Mouse (Mus musculus): ENCODE measurements around the gene Sept1. TPM values are rescaled to one million over a fixed set of nuclear protein-coding genes. Genes with fewer than 3 reads are reported as not detected.

The Sept1 gene
- polyA plus RNA-seq (2015; fragmentation: Nextera tagmentation; extraction: Ambion mirVana): 22.8 and 33.9 TPM in 2 replicates

DNA sequence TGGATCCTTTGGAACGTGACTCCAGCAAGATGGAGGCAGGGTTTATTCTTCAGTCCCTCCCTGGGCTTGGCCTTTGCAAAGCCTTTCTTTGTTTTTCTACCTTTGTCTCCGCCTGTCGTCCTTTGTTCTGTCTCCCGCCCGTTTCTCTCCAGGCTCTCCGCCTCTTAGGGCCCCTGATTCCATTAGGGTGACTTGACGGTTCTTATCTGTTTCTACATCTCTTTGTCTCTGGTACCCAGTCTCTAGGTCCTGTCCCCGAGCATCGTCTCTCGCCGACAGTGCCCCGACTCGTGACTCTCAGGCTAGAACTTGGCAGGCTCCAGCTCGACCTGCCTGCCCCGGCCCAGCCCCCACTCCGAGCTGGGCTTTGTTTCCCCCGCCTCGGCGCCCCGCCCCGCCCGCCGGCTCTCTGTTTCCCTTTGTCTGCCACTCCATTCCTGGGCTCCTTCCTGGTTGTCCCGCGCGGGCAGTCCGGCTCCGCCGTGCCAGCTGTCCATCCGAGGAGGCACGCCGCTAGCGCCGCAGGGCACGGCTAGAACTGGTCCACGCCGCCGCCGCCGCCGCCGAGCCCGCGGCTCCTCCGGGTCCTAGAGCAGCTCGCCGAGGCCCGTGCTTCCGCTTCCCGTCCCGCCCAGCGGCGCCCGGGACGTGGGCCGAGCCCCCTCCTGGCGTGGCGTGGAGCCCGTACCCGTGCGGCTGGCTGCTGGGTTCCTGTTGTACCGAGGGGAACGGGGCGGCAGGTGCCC lies at the start of gene Sept1, which contains the start of gene Zfp553:
TSS of gene Sept1 (minus strand) at position 509 of the 746 bp plus-strand sequence.
TSS of gene Zfp553 (plus strand) at position 440 of the 746 bp plus-strand sequence.
- no peaks in the 10 kb centered on the region for H3K27me3 ChIP-seq
- H3K9ac ChIP-seq: peak within 1 kb of the TSS; percentile 89
- H3K27ac ChIP-seq: peak within 1 kb of the TSS; percentile 98
- peak within 1 kb of the TSS; percentile 83 for H3K4me3 ChIP-seq
- peaks cover 33% of the 10 kb centered on the region for H3K36me3 ChIP-seq
- no peaks in the 10 kb centered on the region for H3K9me3 ChIP-seq (replicated peaks)
- under 1% methylated on average over 64 of the region's 64 CpGs for WGBS
- H3K4me1 ChIP-seq (replicated peaks): peaks cover 38% of the 10 kb centered on the region
- peak; percentile 92 for ATAC-seq (replicated peaks; ENCODE audit: insufficient number of reproducible peaks, insufficient read depth, low FRiP score, low read depth)
- peak within 1 kb of the TSS; percentile 71 for H3K4me2 ChIP-seq

DNA sequence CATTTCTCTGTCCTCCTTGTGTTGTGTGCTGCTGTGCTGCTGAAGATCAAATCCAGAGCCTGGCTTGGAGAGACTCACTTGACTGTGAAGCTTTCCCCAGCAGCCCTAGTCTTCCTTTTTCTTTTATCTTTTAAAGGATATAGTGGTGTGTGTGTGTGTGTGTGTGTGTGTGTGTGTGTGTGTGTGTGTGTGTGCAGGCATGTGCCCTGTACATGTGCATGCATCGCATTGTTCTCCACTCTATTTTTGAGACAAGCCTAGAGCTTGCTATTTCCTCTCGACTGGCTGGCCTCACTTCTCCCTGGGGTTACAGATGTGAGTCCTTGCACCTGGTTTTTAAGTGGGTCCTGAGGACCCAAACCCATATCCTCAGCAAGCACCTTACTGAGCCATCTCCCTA lies 49.3 kb upstream of the Sept1 start:
- no peak overlapping the region for H3K4me3 ChIP-seq
- no peak overlapping the region for H3K27ac ChIP-seq
- H3K27me3 ChIP-seq: no peaks in the 10 kb centered on the region
- 0 out of 2 replicates have a peak, but pooled peaks cover 5% of the 10 kb centered on the region for H3K4me1 ChIP-seq (replicated peaks)
- no peaks in the 10 kb centered on the region for H3K9me3 ChIP-seq (replicated peaks)
- no peak for ATAC-seq (replicated peaks; ENCODE audit: insufficient number of reproducible peaks, insufficient read depth, low FRiP score, low read depth)
- H3K4me2 ChIP-seq: no peak overlapping the region
- no peaks in the 10 kb centered on the region for H3K36me3 ChIP-seq
- H3K9ac ChIP-seq: no peak overlapping the region
- WGBS: 81% methylated on average over 2 of the region's 2 CpGs

DNA sequence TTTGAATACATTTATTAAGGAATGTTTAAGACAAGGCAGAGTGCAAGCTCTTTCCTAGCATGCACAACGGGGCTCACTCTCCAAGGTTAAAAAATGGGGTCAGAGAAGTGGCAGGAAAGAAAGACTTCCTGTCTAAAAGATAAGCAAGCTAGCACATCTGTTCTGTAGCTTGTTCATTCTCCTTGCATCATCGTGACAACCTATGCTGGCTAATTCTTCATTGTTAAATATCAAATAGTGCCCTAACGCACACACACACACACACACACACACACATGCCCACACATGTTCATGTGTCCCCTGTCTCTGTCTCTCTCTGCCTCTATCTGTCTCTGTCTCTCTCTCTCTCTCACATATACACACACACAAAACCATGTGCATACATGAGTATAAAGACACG lies 48.2 kb upstream of the Sept1 start:
- H3K4me3 ChIP-seq: no peak overlapping the region
- no peaks in the 10 kb centered on the region for H3K27me3 ChIP-seq
- WGBS: 39% methylated on average over 4 of the region's 4 CpGs
- no peak overlapping the region for H3K9ac ChIP-seq
- no peaks in the 10 kb centered on the region for H3K36me3 ChIP-seq
- no peak for ATAC-seq (replicated peaks; ENCODE audit: insufficient number of reproducible peaks, insufficient read depth, low FRiP score, low read depth)
- 0 out of 2 replicates have a peak, but pooled peaks cover 5% of the 10 kb centered on the region for H3K4me1 ChIP-seq (replicated peaks)
- H3K27ac ChIP-seq: 0 out of 2 replicates have a peak overlapping the region, but pooled peaks have one; percentile 33
- no peaks in the 10 kb centered on the region for H3K9me3 ChIP-seq (replicated peaks)
- no peak overlapping the region for H3K4me2 ChIP-seq

GRCm38 (mm10) chr7:127280092-127280491 lies 47.2 kb upstream of the Sept1 start:
- no peak overlapping the region for H3K4me2 ChIP-seq
- no peak overlapping the region for H3K4me3 ChIP-seq
- H3K36me3 ChIP-seq: no peaks in the 10 kb centered on the region
- H3K4me1 ChIP-seq (replicated peaks): 0 out of 2 replicates have a peak, but pooled peaks cover 5% of the 10 kb centered on the region
- no peak for ATAC-seq (replicated peaks; ENCODE audit: insufficient number of reproducible peaks, insufficient read depth, low FRiP score, low read depth)
- no peaks in the 10 kb centered on the region for H3K9me3 ChIP-seq (replicated peaks)
- no peak overlapping the region for H3K9ac ChIP-seq
- no peak overlapping the region for H3K27ac ChIP-seq
- no peaks in the 10 kb centered on the region for H3K27me3 ChIP-seq
- 38% methylated on average over 3 of the region's 3 CpGs for WGBS

- Histone ChIP-seq H3K36me3 (no peaks in the 10 kb centered on the region), H3K27ac (no peak overlapping the region), H3K4me3 (no peak overlapping the region), H3K4me1 (replicated peaks) (peaks cover 9% of the 10 kb centered on the region; the same call in 1 of the 2 replicates), H3K9ac (no peak overlapping the region), H3K4me2 (no peak overlapping the region), H3K27me3 (no peaks in the 10 kb centered on the region), H3K9me3 (replicated peaks) (no peaks in the 10 kb centered on the region)
- no peak for ATAC-seq (replicated peaks; ENCODE audit: insufficient number of reproducible peaks, insufficient read depth, low FRiP score, low read depth)
- WGBS: 18% methylated on average over 8 of the region's 8 CpGs
These were observed 45.4 kb upstream of the Sept1 start for GRCm38 (mm10) chr7:127278311-127278710.

GRCm38 (mm10) chr7:127276519-127276961 lies 43.6 kb upstream of the Sept1 start:
- WGBS: 61% methylated on average over 5 of the region's 5 CpGs
- H3K36me3 ChIP-seq: peaks cover 1% of the 10 kb centered on the region; the same call in 1 of the 2 replicates
- no peak overlapping the region for H3K4me2 ChIP-seq
- H3K27me3 ChIP-seq: no peaks in the 10 kb centered on the region
- ATAC-seq (replicated peaks; ENCODE audit: insufficient number of reproducible peaks, insufficient read depth, low FRiP score, low read depth): no peak
- no peak overlapping the region for H3K9ac ChIP-seq
- peaks cover 21% of the 10 kb centered on the region for H3K4me1 ChIP-seq (replicated peaks)
- no peak overlapping the region for H3K4me3 ChIP-seq
- no peaks in the 10 kb centered on the region for H3K9me3 ChIP-seq (replicated peaks)
- no peak overlapping the region for H3K27ac ChIP-seq

DNA sequence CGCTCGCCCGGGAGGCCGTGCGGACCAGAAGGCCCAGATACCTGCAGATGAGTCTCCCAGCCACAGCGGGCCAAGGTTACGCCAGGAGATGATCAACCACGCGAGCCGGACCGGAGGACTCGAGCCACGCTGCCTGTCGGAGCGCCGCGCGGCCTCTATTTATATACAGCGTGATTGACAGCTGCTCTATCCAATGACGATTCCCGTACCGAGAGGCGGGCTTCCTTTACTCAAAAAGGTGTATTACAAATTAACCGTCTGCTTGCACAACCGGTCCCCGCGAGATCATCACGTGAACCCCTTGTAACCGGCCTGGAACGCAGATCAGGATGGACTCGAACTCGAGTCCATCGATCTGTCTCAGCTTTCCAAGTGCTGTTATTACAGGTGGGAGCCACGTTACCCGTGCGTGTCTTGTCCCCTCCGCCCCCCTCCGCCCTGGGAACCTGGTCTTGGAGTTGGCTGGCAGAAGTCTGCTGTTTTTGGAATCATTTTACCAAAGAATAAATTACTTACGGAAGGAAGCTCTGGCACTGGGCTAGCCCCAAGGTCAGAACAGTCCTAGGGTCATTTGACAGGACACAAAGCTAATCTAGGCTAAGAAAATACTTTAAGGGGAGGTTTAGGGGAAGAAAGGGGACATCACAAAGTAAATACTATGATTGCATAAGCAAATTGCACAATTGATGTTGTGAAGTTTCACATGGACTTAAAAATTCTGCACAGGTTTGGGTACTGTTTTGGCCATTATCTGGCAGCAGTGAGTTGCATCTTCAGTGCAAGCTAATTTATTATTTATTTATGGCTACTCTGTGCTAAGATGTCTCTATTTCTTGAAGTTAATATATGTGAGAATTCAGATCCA lies 41.2 kb upstream of the Sept1 start, which contains the start of gene Sephs2:
TSS of gene Sephs2 (minus strand) at position 131 of the 865 bp plus-strand sequence.
- peak within 1 kb of the TSS; percentile 90 for H3K4me2 ChIP-seq
- peaks cover 18% of the 10 kb centered on the region for H3K4me1 ChIP-seq (replicated peaks)
- WGBS: under 1% methylated on average over 39 of the region's 39 CpGs
- peaks cover 9% of the 10 kb centered on the region for H3K36me3 ChIP-seq
- no peaks in the 10 kb centered on the region for H3K27me3 ChIP-seq
- no peaks in the 10 kb centered on the region for H3K9me3 ChIP-seq (replicated peaks)
- ATAC-seq (replicated peaks; ENCODE audit: insufficient number of reproducible peaks, insufficient read depth, low FRiP score, low read depth): peak; percentile 91
- peak within 1 kb of the TSS; percentile 89 for H3K27ac ChIP-seq
- H3K4me3 ChIP-seq: peak within 1 kb of the TSS; percentile 87
- H3K9ac ChIP-seq: peak within 1 kb of the TSS; percentile 93

GRCm38 (mm10) chr7:127273118-127273923 lies 40.4 kb upstream of the Sept1 start:
- Histone ChIP-seq H3K27ac (peak overlapping the region; percentile 89), H3K4me2 (peak overlapping the region; percentile 90), H3K36me3 (peaks cover 12% of the 10 kb centered on the region), H3K4me3 (peak overlapping the region; percentile 87), H3K4me1 (replicated peaks) (peaks cover 16% of the 10 kb centered on the region), H3K9me3 (replicated peaks) (no peaks in the 10 kb centered on the region), H3K9ac (peak overlapping the region; percentile 93), H3K27me3 (no peaks in the 10 kb centered on the region)
- ATAC-seq (replicated peaks; ENCODE audit: insufficient number of reproducible peaks, insufficient read depth, low FRiP score, low read depth): peak; percentile 73
- WGBS: 11% methylated on average over 50 of the region's 50 CpGs

DNA sequence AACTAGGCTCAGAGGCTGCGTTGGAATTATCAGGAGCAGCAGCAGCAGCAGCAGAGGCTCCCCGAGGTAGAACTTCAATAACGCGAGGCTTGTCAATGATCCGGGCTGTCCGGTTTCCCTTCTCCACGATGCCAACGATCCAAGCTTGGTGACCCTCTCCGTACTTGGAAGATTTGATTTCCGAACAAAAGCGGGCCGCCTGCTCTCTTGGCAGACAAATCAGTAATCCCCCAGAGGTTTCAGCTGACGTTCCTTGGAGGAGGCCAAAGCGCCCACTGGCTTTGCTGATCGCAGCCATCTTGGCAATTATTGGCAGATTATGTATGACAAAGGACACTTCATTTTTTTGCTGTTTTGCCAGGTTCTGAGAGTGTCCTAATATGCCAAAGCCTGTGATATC lies 39.6 kb upstream of the Sept1 start:
- H3K27me3 ChIP-seq: no peaks in the 10 kb centered on the region
- 92% methylated on average over 15 of the region's 15 CpGs for WGBS
- H3K4me3 ChIP-seq: peak overlapping the region; percentile 87
- peaks cover 15% of the 10 kb centered on the region for H3K36me3 ChIP-seq
- H3K27ac ChIP-seq: no peak overlapping the region
- H3K9ac ChIP-seq: no peak overlapping the region
- no peaks in the 10 kb centered on the region for H3K9me3 ChIP-seq (replicated peaks)
- H3K4me2 ChIP-seq: peak overlapping the region; percentile 90
- peaks cover 16% of the 10 kb centered on the region for H3K4me1 ChIP-seq (replicated peaks)
- no peak for ATAC-seq (replicated peaks; ENCODE audit: insufficient number of reproducible peaks, insufficient read depth, low FRiP score, low read depth)

GRCm38 (mm10) chr7:127271093-127271492 lies 38.2 kb upstream of the Sept1 start:
- H3K4me2 ChIP-seq: no peak overlapping the region
- H3K36me3 ChIP-seq: peaks cover 15% of the 10 kb centered on the region
- no peak overlapping the region for H3K27ac ChIP-seq
- no peak overlapping the region for H3K9ac ChIP-seq
- H3K4me1 ChIP-seq (replicated peaks): peaks cover 16% of the 10 kb centered on the region
- no peaks in the 10 kb centered on the region for H3K27me3 ChIP-seq
- 90% methylated on average over 4 of the region's 4 CpGs for WGBS
- no peak for ATAC-seq (replicated peaks; ENCODE audit: insufficient number of reproducible peaks, insufficient read depth, low FRiP score, low read depth)
- H3K4me3 ChIP-seq: no peak overlapping the region
- no peaks in the 10 kb centered on the region for H3K9me3 ChIP-seq (replicated peaks)

Measured in heart, embryonic 15.5 days (tissue).